Mouse (Mus musculus) intestine, embryonic 14.5 days (tissue): ENCODE results near the gene Tmeff1. TPM values are rescaled to one million over a fixed set of nuclear protein-coding genes. Genes with fewer than 3 reads are reported as not detected.

ENCODE experiments used
- ATAC-seq: fragments of 200-750 bp; cut with Nextera tagmentation; replicated peaks from 2 replicates; pipeline ENCODE4 v1.8.0; 2017; ENCODE audit warnings: low read depth, moderate number of reproducible peaks, moderate TSS enrichment, moderate library complexity; ENCODE audit not compliant: low FRiP score, low TSS enrichment
- DNase-seq: peaks from one replicate; pipeline ENCODE4 v3.0.0-alpha.2; 2018; ENCODE audit warnings: low spot score
- H3K27ac ChIP-seq: fragments of 300-500 bp; sonication (generic); 2 replicates; pipeline ENCODE4 v1.5.1; 2014; ENCODE audit warnings: low read depth, mild to moderate bottlenecking, control low read depth
- H3K27me3 ChIP-seq: fragments of 300-500 bp; sonication (generic); replicated peaks from 2 replicates; pipeline ENCODE4 v1.6.1; 2014; ENCODE audit warnings: low read length, control low read depth; ENCODE audit not compliant: control insufficient read depth, insufficient read depth
- H3K36me3 ChIP-seq: fragments of 300-500 bp; sonication (generic); 2 replicates; pipeline ENCODE4 v1.6.1; 2014; ENCODE audit warnings: low read length, control low read depth; ENCODE audit not compliant: control insufficient read depth, insufficient read depth
- H3K4me1 ChIP-seq: fragments of 300-500 bp; sonication (generic); replicated peaks from 2 replicates; pipeline ENCODE4 v1.6.1; 2014; ENCODE audit warnings: low read length, control low read depth, mixed read lengths; ENCODE audit not compliant: control insufficient read depth, insufficient read depth
- H3K4me2 ChIP-seq: fragments of 300-500 bp; sonication (generic); 2 replicates; pipeline ENCODE4 v1.6.1; 2014; ENCODE audit warnings: low read length
- H3K4me3 ChIP-seq: fragments of 300-500 bp; sonication (generic); 2 replicates; pipeline ENCODE4 v1.5.1; 2014; ENCODE audit warnings: low read depth, low read length, control low read depth, mixed read lengths
- H3K9ac ChIP-seq: fragments of 300-500 bp; sonication (generic); 2 replicates; pipeline ENCODE4 v1.6.1; 2014; ENCODE audit warnings: mild to moderate bottlenecking, low read length
- H3K9me3 ChIP-seq: fragments of 300-500 bp; sonication (generic); 2 replicates; pipeline ENCODE4 v1.6.1; 2016; ENCODE audit warnings: low read length, control low read depth; ENCODE audit not compliant: control insufficient read depth
- WGBS: fragments of 180-500 bp; shearing (Covaris S2); extraction: QIAGEN DNeasy Blood & Tissue Kit; methylation state at CpG from one replicate; pipeline ENCODE4 v1.1.7; 2014; 5-methylcytosine and 5-hydroxymethylcytosine counted together
- polyA plus RNA-seq: library from polyadenylated mRNA; unstranded; fragments of >200 nt; fragmentation: Nextera tagmentation; extraction: Ambion mirVana; gene quantifications from 2 replicates; pipeline ENCODE4 v1.2.1, GENCODE M21; 2014

Tmeff1 gene
- polyA plus RNA-seq, 1 experiment from 2014 or later = 64.5 TPM

- Histone ChIP-seq H3K4me2 (no peak overlapping the region), H3K4me3 (no peak overlapping the region), H3K9me3 (no peaks in the 10 kb centered on the region), H3K27me3 (no peaks in the 10 kb centered on the region), H3K9ac (no peak overlapping the region), H3K36me3 (no peaks in the 10 kb centered on the region), H3K27ac (no peak overlapping the region), H3K4me1 (no peaks in the 10 kb centered on the region)
- WGBS = 41% methylated on average over 7 of the region's 7 CpGs
- ATAC-seq = peak; percentile 48; the same call in 1 of the 2 replicates
- peak; percentile 69 for DNase-seq
These were observed 106.9 kb downstream of the Tmeff1 start for GRCm38 (mm10) chr4:48691793-48692437.

GRCm38 (mm10) chr4:48692736-48693292, 107.8 kb downstream of the Tmeff1 start:
- Histone ChIP-seq H3K4me3 (no peak overlapping the region), H3K4me2 (no peak overlapping the region), H3K9me3 (no peaks in the 10 kb centered on the region), H3K4me1 (no peaks in the 10 kb centered on the region), H3K36me3 (no peaks in the 10 kb centered on the region), H3K9ac (no peak overlapping the region), H3K27me3 (no peaks in the 10 kb centered on the region), H3K27ac (no peak overlapping the region)
- no peak for ATAC-seq
- DNase-seq = no peak
- 62% methylated on average over 9 of the region's 9 CpGs for WGBS

- H3K27ac ChIP-seq = no peak overlapping the region
- ATAC-seq (no peak), DNase-seq (no peak)
- H3K4me2 ChIP-seq = no peak overlapping the region
- no peak overlapping the region for H3K9ac ChIP-seq
- H3K9me3 ChIP-seq = no peaks in the 10 kb centered on the region
- no peaks in the 10 kb centered on the region for H3K4me1 ChIP-seq
- no peaks in the 10 kb centered on the region for H3K36me3 ChIP-seq
- WGBS = 89% methylated on average over 3 of the region's 3 CpGs
- H3K27me3 ChIP-seq = no peaks in the 10 kb centered on the region
- H3K4me3 ChIP-seq = no peak overlapping the region
These were observed 111.7 kb downstream of the Tmeff1 start for GRCm38 (mm10) chr4:48696706-48697105.

- H3K27ac ChIP-seq = no peak overlapping the region
- H3K9me3 ChIP-seq = no peaks in the 10 kb centered on the region
- no peak overlapping the region for H3K9ac ChIP-seq
- H3K27me3 ChIP-seq = no peaks in the 10 kb centered on the region
- ATAC-seq (no peak), DNase-seq (peak; percentile 52)
- WGBS = 54% methylated on average over 11 of the region's 11 CpGs
- no peak overlapping the region for H3K4me3 ChIP-seq
- no peak overlapping the region for H3K4me2 ChIP-seq
- no peaks in the 10 kb centered on the region for H3K36me3 ChIP-seq
- H3K4me1 ChIP-seq = no peaks in the 10 kb centered on the region
These were observed 112.3 kb downstream of the Tmeff1 start for GRCm38 (mm10) chr4:48697302-48697701.

Other genes with a start within 250 kb of the Tmeff1 start
- 70.4 and 79.0 TPM in 2 replicates for gene Tex10, start 111.7 kb upstream of the Tmeff1 start, polyA plus RNA-seq
- 21.0 and 25.4 TPM in 2 replicates for gene Msantd3, start 45.2 kb upstream of the Tmeff1 start, polyA plus RNA-seq
- gene Cavin4, start 78.3 kb downstream of the Tmeff1 start, polyA plus RNA-seq = 0.81 and 0.89 TPM in 2 replicates